Mouse (Mus musculus) embryo, embryonic 10.5 days (tissue): Measurements from ENCODE around the gene Sap30l.
"Not testable (repeated sequence)": the region's sequence is repeated elsewhere in the genome, so short reads cannot be mapped to it uniquely, and the experiment has no call there.

Experiments used
- DNase-seq: peaks from one replicate; pipeline ENCODE4 v3.0.0-alpha.2; 2015; ENCODE audit warnings: low spot score

Sap30l gene

GRCm38 (mm10) chr11:57800266-57800951 lies 1.0 kb upstream of the Sap30l start:
- DNase-seq, result no peak

DNA sequence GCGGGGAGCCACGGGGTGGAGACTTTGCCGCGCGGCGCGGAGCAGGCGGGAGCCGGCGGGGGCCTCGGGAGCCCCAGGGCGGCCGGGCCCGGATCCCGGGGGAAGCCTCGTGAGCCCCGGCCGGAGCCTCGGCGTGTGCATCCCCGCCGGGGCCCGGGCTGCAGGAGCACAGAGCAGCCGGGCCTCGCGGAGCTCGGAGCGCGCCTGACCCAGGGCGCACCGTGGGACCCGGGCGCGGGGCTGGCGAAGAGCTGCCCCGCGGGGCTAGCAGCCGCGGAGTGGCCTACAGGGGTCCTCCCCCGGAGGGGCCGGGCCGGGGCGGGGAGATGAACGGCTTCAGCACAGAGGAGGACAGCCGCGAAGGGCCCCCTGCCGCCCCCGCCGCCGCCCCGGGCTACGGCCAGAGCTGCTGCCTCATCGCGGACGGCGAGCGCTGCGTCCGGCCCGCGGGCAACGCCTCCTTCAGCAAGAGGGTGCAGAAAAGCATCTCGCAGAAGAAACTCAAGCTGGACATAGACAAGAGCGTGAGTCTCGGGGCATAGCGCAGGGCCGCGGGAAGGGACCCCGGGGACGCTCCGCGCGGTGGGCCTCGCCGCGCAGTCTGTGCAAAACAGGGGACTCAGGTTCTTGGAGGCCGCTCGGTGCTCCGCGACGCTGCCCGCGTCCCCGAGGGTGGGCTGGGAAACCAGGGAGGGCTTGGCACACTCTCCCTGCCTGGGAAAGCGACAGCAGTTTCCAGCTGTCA lies 501 bp downstream of the Sap30l start:
- peak; percentile 40 for DNase-seq

DNA sequence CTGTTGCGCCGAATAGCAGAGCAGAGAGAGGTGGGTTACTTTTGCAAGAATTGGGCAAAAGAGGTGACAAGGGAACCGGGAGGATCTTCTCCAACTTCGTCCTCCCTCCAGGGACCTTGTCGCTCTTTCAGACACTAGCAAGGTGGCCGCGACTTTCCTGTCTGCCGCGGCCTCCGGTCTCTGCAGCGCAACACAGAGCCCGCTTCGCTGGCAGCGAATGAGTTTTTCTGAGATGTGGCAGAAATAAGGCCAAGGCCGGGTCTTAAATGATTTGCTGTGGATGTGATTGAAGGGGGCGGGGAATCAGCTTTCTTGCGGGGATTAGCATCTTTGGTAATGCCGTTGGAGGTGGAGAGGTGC lies 1.1 kb downstream of the Sap30l start:
- peak; percentile 47 for DNase-seq

DNA sequence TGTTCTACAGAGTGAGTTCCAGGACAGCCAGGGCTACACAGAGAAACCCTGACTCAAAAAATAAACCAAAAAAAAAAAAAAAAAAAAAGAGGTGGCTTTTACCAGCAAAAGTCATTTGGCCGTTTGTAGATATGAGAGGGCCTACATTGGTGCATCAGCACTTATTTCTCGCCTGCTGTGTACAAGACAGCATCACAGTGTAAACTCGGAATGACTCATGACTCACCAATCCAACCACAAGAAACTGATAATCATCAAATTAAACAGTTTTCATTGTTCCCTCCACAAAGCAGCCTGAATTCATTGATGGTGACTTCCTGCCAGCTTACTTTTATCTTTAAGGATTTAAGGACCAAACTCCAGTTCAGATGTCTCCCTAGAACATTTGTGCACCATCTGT lies 3.6 kb downstream of the Sap30l start:
- no peak for DNase-seq

DNA sequence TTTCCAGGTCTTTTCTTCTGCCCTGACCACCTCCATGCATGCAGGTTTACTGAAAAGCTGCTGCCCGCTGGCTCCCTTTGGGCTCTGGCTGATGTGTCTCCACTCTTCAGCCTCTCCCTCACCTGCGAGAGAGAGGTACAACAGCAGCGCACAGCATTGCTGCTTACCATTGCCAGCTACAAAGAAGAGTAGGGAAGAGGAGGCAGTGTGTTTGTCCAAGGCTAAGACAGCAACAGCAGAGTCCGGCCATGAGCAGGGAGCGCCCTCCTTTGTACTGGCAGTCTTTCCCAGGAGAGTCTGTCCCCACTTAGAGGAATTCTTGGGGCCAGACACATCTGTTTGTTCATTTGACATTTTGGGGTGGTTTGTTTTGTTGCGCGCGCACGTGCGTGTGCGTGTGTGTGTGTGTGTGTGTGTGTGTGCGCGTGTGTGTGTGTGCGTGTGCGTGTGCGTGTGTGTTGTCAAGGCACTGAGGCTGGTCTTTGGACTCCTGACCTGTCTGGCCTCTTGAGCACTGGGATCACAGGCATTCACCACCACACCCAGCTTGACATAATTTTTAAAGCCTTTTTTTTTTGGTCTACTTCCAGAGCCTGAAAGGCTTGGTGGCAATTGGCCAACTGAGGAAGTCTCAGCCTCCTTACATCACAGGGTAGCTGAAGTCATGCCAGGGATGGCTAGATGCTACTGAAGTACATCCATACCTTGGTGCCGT lies 7.7 kb downstream of the Sap30l start:
- no peak for DNase-seq

GRCm38 (mm10) chr11:57809732-57810098 lies 8.3 kb downstream of the Sap30l start:
- DNase-seq, result no peak

- DNase-seq, result no peak
Observed at GRCm38 (mm10) chr11:57811006-57811405, 9.6 kb downstream of the Sap30l start.

DNA sequence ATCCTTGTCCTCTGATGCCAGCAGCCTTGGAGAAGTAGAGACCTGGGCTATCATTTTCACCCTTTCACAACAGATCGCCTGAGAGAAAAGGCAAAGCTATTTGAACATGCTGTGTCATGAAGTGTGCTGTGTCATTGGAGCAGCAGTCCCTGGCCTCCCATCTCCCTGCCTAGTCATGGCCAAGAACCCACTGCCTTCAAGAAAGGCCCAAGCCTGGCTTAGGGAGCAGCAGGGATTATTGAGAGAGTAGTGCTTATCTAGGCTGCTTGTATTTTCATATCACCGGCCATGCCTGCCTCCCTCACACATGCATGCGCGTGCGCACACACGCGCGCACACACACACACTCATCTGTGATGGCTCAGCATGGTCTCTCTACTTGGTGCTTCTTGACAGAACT lies 10.8 kb downstream of the Sap30l start:
- no peak for DNase-seq

DNA sequence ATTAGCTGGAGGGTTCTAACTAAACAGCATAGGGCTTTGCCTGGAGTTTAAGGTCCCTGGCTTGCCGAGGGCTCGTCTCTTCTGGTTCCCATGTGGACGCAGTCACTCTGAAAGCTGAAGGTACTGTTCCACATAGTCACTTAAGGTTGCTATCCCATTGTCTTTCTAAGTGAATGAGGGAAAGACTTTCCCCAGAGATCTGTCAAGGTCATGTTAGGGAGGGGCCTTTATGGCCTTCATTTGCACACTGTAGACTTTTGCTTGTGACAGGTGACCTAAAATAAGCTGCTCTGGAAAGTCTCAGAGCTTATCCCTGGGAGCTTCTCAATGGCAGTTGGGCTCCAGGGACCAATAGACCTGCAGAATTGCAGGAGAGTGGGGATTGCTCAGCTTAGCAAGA lies 12.2 kb downstream of the Sap30l start:
- no peak for DNase-seq

- no peak for DNase-seq
Observed at GRCm38 (mm10) chr11:57818189-57818588, 16.8 kb downstream of the Sap30l start.

DNA sequence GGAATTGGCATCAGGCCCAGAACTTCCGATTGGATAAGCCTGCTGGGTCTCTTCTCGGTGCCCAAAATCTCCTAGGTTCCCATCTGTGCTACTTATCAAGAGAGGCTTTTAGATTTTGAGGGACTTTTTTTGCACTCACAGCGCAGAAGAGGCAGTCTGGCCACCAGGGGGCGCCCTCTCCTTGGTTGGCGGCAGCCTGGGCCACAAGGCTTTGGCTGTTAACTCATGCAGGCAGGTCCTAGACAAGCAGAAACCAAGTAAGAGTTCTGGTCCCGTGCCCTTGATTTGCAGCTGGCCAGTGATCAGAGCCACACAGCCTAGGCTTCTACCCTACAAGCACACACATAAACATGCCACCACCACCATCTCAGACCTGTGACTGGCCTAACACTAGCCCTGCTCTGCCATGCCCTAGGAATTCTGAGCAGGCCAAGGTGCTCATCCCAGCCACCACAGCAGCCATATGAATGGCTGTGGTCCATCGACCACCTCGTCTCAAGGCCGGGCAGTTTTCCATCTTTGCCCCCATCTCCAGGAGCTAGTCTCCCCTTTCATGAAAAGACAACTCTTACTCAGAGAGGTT lies 18.7 kb downstream of the Sap30l start:
- DNase-seq, result peak; percentile 86

DNA sequence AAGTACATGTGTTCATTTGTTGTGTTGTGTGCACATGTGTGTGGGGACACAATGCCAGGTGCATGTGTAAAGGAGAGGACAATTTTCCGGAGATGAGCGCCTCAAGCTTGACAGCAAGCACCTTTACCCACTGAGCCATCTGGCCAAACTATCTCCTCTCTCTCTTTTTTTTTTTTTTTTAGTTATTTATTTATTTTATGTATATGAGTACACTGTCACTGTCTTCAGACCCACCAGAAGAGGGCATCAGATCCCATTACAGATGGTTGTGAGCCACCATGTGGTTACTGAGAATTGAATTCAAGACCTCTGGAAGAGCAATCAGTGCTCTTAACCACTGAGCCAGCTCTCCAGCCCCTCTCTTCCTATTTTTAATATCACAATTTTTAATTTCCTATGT lies 21.7 kb downstream of the Sap30l start:
- not testable (repeated sequence) for DNase-seq

GRCm38 (mm10) chr11:57823714-57824113 lies 22.3 kb downstream of the Sap30l start:
- DNase-seq, result no peak

- DNase-seq, result not testable (repeated sequence)
Observed at GRCm38 (mm10) chr11:57825234-57825633, 23.8 kb downstream of the Sap30l start.

GRCm38 (mm10) chr11:57827048-57827914 lies 25.8 kb downstream of the Sap30l start:
- peak; percentile 59 for DNase-seq

DNA sequence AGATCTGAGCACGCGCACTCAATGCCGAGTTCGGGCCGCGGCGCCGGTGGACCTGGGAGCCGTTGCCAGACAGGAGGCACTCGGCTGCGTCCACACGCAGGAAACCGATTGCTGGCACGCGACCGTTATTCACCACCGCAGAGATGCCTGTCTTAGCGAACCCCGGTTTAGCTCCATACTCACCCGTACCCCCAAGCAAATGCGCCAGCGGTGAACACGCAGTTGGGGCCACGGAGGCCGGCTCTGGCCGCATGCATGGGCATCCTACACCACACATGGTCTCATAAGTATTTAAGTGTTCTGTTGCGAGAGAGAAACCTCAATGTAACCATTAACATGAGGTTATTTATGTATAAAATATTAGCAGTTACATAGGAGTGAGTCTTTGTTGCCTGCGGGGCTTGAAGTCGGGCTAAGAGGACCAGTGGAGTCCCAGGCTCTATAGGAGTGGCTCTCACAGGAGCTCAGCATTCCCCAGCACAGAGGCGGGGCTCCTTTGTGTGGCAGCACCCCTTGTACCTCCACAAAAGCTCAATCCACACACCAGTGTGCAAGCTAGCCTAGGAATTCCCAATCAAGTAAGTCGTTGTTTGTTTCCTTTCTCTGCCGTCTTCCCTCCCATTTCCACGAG lies 26.6 kb downstream of the Sap30l start:
- DNase-seq, result peak; percentile 69

DNA sequence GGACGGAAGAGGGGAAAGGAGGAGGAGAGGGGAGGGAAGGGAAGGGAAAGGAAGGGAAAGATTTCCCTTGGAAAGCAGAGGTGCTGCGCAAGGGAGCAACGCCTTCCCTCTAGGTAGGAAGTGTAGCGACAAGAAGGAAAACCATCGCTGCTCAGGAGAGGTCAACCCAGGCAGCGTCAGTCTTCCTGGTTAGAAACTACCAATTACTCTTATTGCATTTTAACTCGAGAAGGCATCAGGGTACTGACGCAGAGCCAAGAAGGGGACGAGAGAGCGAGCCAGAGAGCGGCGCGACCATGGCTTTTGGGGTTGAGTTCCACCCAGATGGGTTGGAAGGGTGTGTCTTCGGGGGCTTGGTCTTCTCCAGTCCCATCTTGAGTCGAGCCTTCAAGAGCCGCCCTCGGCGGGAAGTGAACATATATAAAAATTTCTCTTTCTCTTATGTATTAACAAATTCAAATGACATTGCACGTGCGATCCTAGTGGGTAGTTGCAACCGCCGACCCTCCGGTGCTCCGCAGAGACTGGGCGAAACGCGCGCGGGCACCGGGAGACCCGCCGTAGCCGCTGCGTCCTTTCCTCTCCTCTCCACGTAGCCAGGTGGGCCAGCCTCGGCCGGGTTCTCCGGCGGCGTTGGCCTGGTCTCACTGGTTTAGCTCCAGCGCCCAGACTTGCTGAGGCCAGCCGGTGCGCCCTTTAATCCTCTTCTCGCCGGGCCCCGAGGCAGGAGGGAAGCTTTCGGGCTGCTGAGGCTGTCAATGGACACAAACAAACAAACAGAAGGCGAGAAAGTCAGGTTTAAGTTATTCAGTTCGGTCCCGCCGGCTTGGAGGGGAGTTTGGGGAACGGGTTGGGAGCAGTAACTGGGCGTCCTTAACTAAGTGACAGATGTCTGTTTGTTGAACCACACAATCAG lies 27.8 kb downstream of the Sap30l start:
- DNase-seq, result peak; percentile 63

GRCm38 (mm10) chr11:57829871-57830775 lies 28.7 kb downstream of the Sap30l start:
- no peak for DNase-seq

DNA sequence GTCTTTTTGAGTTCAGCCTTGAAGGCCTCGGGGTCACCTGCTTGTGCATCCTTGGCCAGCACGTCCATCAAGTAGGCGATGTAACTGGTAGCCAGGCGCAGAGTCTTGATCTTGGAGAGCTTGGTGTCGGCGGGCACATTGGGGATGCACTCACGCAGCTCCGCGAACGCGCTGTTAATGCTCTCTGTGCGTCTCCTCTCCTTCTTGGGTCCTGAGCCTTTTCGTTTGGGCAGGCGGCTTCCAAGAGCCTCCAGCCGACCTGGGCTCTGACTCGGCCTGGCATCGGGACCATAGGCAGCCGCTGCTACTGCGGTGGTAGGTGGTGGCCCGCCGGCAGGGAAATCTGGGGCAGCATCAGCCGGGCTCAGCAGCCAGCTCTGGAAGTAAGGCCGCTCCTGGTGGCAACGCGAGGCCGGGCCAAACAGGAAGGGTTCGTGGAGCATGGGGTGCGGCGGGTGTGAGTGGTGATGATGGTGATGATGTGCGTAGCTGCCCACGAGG lies 29.9 kb downstream of the Sap30l start:
- DNase-seq, result no peak
